Mouse (Mus musculus): ENCODE data around the gene Lsamp.

DNA sequence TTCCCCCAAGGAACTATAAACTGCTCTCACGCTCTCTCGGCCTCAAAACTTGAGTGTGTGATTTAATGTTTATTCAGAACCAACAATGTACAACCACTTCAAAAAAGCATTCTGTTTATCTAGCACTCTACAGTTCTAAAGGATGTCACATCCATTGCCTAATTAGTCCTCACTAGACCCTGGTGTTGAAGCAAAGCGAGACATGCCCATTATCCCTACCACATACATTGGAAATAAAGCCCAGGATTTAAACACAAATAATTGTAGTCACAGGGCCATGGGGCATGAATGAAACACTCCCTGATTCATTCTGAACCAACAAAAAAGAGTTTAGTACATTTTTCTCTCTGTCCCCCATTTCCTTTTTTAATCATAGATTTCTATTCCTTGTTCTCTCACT lies 1567.0 kb downstream of the Lsamp start:
- no peak for TF ChIP-seq CTCF (IDR thresholded peaks at IDR 0.05; ENCODE audit: control insufficient read depth, insufficient read depth, insufficient replicate concordance, low read depth, low read length)
- TF ChIP-seq POLR2A (IDR thresholded peaks at IDR 0.05; ENCODE audit: control insufficient read depth, low read depth, low read length), result no peak
